Mouse (Mus musculus): ENCODE data around the gene Cdc25b.

Gene Cdc25b

DNA sequence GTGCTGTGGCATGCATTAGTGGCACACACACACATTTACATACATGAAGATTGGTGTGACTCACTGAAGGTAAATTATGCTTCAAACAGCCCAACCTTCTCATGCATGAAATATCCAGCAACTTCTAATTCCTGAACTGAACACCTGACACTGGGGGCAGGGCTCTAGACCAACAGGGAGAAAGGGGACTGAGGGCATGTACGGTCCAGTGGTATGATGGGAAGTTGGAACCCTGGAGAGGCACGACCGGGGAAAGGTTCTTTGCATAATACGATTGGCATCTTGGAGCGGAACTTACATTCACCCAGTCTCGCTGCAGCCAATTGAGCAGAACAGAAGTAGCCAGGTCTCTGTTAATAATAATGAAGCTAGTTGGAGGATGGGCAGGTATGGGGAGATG lies 38.4 kb downstream of the Cdc25b start:
- no peak for DNase-seq (ENCODE audit: low read depth)

DNA sequence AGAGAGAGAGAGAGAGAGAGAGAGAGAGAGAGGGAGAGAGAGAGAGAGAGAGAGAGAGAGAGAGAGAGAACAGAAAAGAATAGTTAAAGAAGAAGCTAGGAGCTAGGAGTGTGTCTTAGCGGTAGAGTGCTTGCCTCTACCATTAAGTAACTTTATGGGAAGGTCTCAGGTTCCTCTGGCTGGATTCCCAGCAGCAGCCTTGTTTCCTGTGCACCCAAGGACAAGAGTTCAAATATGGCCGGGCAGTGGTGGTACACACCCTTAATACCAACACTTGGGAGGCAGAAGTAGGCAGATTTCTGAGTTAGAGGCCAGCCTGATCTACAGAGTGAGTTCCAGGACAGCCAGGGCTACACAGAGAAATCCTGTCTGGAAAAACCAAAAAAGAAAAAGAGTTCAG lies 39.9 kb downstream of the Cdc25b start:
- DNase-seq (ENCODE audit: low read depth) = peak; percentile 32

DNA sequence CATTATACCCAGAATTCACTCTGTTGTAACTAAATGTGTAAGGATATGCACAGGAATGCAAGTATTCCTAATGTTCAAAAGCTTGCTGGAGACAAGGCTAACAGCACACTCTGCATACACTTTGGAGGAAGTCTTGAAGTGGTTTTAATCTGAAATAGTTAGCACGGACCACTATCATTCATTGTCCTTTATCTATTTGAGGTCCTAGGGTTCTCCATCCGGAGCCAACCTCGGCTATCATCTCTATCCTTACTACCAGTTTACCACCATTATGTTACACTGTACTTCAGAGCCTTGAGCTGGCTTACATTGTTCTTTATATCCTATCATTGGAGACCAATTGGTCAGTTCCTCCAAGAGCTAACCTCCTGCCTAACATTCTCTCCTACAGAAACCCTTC lies 40.5 kb downstream of the Cdc25b start:
- no peak for DNase-seq (ENCODE audit: low read depth)

DNA sequence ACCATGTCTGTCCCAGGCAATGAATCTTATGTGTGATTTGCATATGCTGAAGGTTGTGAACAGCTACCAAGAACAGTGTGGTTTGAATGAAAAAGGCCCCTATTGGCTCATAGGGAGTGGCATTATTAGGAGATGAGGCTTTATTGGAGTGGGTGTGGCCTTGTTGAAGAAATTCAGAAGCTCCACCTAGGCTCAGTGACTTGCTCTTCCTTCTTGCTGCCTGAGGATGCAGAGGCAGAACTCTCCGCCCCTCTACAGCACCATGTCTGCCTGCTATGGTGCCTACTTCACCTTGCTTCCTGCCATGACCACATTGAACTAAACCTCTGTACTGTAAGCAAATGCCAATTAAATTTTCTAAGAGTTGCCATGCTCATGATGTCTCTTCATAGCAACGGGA lies 45.8 kb downstream of the Cdc25b start:
- no peak for DNase-seq (ENCODE audit: low read depth)

DNA sequence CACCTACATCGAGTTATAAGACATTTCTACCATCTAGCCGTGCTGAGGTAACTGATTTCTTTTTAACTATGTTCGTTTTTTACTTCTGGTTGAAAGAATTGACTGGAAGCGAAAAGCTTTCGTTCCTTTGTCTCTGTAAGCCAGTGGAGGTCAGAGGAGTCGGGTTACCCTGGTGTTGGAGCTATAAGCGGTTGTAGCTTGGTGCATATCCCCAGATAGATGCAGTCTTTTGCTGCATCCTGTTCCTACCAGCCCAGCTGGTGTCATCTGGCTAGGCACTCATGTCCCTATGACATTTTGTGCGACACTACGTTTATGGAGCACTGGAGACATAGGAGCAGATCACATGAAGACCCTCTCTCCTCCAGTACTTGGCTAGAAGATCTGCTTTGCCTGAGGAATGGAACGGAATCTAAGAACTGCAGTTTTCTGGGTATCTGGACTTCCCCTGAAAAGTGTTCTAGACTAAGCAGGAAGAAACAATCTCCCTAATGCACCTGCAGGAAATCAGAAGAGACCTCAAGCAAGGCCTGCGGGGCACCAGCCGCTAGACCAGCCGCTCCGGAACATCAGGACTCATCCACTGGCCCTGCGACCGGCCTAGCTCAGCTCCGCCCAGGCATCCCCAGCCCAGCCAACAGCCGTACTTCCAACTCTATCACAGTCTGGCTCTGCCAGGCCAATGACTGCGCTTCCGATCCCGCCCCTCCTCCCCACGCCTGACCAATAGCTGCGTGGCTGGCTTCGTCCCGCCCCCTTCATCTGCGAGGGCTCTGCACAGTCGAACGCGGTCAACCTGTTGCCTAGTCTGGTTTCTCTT lies 46.8 kb downstream of the Cdc25b start, which contains the start of gene Mavs:
Mavs (plus strand) TSS at position 757 of the 820 bp plus-strand sequence.
- DNase-seq (ENCODE audit: low read depth) = peak; percentile 97

DNA sequence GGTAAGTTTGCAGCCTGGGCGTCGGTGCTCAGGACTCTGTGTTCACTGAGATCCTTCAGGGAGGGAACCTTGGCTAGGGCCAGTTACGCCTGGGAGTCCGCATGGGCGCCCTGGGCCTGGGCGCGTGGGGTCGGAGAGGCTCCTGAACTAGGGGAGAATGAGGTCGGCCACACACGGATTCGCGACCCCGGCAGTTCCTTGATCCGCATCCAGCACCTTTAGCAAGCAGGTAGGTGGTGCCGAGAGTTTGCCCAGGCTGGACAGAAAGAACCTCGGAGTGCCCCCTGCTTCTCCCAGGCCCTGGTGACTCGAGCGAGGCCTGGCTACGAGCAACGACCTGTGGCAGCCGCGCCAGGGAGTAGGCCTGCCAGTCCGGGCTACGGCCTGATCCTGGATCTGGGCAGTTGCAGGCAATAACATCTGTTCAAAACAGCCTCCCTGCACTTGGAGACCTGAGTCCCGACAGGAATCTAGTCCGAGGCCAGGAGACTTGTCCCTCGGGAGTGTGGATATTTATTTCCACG lies 47.4 kb downstream of the Cdc25b start:
- DNase-seq (ENCODE audit: low read depth) = peak; percentile 37

DNA sequence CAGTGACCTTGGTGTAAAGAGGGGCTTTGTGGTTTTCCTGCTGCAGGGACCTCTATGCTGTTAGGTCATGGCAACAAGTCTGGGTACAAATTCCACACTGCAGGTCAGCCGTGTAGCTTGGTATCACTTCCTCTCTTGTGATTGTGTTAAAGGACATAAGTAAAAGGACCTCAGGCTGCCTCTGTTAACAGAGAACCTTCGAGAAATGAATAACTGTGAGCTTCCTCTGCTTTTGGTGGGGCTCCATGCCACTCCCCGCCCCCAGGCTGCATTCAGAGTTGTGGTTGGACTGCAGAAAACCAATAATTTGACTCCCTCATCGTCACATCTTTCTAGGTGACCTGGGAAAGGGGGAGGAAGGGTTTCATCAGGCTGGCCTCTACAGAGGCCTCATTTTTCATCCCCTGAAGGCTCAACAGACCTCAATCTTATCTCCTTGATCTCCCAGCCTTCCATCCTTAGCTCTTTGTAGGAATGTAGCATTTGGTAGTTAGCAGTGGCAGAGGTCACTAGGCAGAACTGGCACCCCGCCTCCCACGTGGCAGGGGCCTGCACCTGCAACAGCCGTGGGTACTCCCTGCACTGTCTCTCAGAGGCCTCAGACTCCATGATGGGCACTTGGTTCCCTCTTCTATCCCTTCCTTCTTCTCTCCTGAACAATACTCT lies 48.4 kb downstream of the Cdc25b start:
- peak; percentile 27 for DNase-seq (ENCODE audit: low read depth)

DNA sequence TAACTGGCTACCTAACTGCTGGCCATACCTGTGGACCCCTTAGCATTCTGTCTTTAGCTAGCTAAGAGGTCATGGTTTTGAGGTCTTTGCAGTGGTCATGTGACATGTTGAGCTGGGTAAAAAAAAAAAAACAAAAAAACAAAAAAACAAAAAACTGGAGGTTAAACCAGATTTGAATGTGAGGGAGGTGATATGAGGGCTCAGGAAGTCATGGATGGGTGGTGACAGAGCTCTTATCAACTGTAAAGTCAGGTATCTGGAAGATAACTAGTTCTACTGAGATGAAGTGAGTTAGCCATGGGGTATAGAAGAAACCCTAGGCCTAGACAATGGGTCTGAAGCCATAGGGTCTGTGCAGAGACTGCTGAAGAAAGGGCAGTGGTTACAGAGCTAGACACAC lies 55.4 kb downstream of the Cdc25b start:
- no peak for DNase-seq (ENCODE audit: low read depth)

DNA sequence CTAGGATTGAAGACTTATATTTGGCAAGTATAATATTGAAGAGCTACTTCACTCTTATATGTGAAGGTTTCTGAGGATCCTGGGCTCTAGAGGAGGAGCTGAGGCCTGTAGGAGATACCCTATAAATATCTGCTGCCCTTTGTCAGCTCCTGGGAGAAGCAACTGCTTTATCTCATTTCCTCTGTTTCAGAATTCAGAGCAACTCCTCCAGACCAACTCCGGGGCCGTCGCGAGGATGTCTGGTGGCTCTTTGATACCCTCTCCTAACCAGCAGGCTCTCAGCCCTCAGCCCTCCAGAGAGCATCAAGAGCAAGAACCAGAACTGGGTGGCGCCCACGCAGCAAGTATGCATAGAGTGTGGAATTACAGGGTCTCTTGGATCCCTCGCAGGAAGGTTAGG lies 56.2 kb downstream of the Cdc25b start:
- no peak for DNase-seq (ENCODE audit: low read depth)
